Mouse (Mus musculus): ENCODE results near the gene Gm10188. TPM values are rescaled to one million over a fixed set of nuclear protein-coding genes. Genes with fewer than 3 reads are reported as not detected.

Gm10188 gene
- polyA plus RNA-seq, 1 experiment: not detected

- Histone ChIP-seq H3K27me3 (ENCODE audit: control insufficient read depth, insufficient read depth, low read length) (no peaks in the 10 kb centered on the region), H3K4me1 (ENCODE audit: control insufficient read depth, insufficient read depth, insufficient read length, low read length) (no peaks in the 10 kb centered on the region), H3K36me3 (ENCODE audit: control insufficient read depth, insufficient read depth, low read length) (no peaks in the 10 kb centered on the region), H3K4me3 (ENCODE audit: low read depth, low read length) (no peak overlapping the region), H3K27ac (ENCODE audit: insufficient read depth, low read depth, low read length) (no peak overlapping the region)
- TF ChIP-seq CTCF (IDR thresholded peaks at IDR 0.05; ENCODE audit: extremely low read depth, insufficient read length, insufficient replicate concordance, low read depth, low read length) (no peak), POLR2A (IDR thresholded peaks at IDR 0.05; ENCODE audit: low read depth, low read length) (no peak)
- WGBS: 59% methylated on average over 4 of the region's 4 CpGs
Measured at GRCm38 (mm10) chr1:132246641-132247040, 17.1 kb upstream of the Gm10188 start.

GRCm38 (mm10) chr1:132246137-132246536 lies 16.6 kb upstream of the Gm10188 start:
- no peaks in the 10 kb centered on the region for H3K36me3 ChIP-seq (ENCODE audit: control insufficient read depth, insufficient read depth, low read length)

GRCm38 (mm10) chr1:132245010-132245409 lies 15.4 kb upstream of the Gm10188 start:
- no peak overlapping the region for H3K4me3 ChIP-seq (ENCODE audit: low read depth, low read length)

More at GRCm38 (mm10) chr1:132246137-132246536, 16.6 kb upstream of the Gm10188 start:
- H3K27me3 ChIP-seq (ENCODE audit: control insufficient read depth, insufficient read depth, low read length): no peaks in the 10 kb centered on the region
- H3K4me3 ChIP-seq (ENCODE audit: low read depth, low read length): no peak overlapping the region
- no peak for TF ChIP-seq POLR2A (IDR thresholded peaks at IDR 0.05; ENCODE audit: low read depth, low read length)
- TF ChIP-seq CTCF (IDR thresholded peaks at IDR 0.05; ENCODE audit: extremely low read depth, insufficient read length, insufficient replicate concordance, low read depth, low read length): no peak
- H3K4me1 ChIP-seq (ENCODE audit: control insufficient read depth, insufficient read depth, insufficient read length, low read length): no peaks in the 10 kb centered on the region
- H3K27ac ChIP-seq (ENCODE audit: insufficient read depth, low read depth, low read length): no peak overlapping the region
- 67% methylated on average over 6 of the region's 6 CpGs for WGBS

GRCm38 (mm10) chr1:132237585-132238159 lies 8.1 kb upstream of the Gm10188 start:
- Histone ChIP-seq H3K27me3 (ENCODE audit: control insufficient read depth, insufficient read depth, low read length) (no peaks in the 10 kb centered on the region), H3K4me3 (ENCODE audit: low read depth, low read length) (no peak overlapping the region), H3K4me1 (ENCODE audit: control insufficient read depth, insufficient read depth, insufficient read length, low read length) (no peaks in the 10 kb centered on the region), H3K27ac (ENCODE audit: insufficient read depth, low read depth, low read length) (no peak overlapping the region), H3K36me3 (ENCODE audit: control insufficient read depth, insufficient read depth, low read length) (no peaks in the 10 kb centered on the region)
- TF ChIP-seq POLR2A (IDR thresholded peaks at IDR 0.05; ENCODE audit: low read depth, low read length) (no peak), CTCF (IDR thresholded peaks at IDR 0.05; ENCODE audit: extremely low read depth, insufficient read length, insufficient replicate concordance, low read depth, low read length) (peak; percentile 77; the same call in 1 of the 2 replicates)
- WGBS: 18% methylated on average over 6 of the region's 6 CpGs

More at GRCm38 (mm10) chr1:132245010-132245409, 15.4 kb upstream of the Gm10188 start:
- Histone ChIP-seq H3K27ac (ENCODE audit: insufficient read depth, low read depth, low read length) (no peak overlapping the region), H3K36me3 (ENCODE audit: control insufficient read depth, insufficient read depth, low read length) (no peaks in the 10 kb centered on the region), H3K27me3 (ENCODE audit: control insufficient read depth, insufficient read depth, low read length) (no peaks in the 10 kb centered on the region), H3K4me1 (ENCODE audit: control insufficient read depth, insufficient read depth, insufficient read length, low read length) (no peaks in the 10 kb centered on the region)
- 73% methylated on average over 5 of the region's 5 CpGs for WGBS
- TF ChIP-seq POLR2A (IDR thresholded peaks at IDR 0.05; ENCODE audit: low read depth, low read length): no peak

- H3K27ac ChIP-seq (ENCODE audit: insufficient read depth, low read depth, low read length): no peak overlapping the region
- TF ChIP-seq POLR2A (IDR thresholded peaks at IDR 0.05; ENCODE audit: low read depth, low read length) (no peak), CTCF (IDR thresholded peaks at IDR 0.05; ENCODE audit: extremely low read depth, insufficient read length, insufficient replicate concordance, low read depth, low read length) (no peak)
- WGBS: 68% methylated on average over 9 of the region's 9 CpGs
- no peaks in the 10 kb centered on the region for H3K4me1 ChIP-seq (ENCODE audit: control insufficient read depth, insufficient read depth, insufficient read length, low read length)
- H3K36me3 ChIP-seq (ENCODE audit: control insufficient read depth, insufficient read depth, low read length): no peaks in the 10 kb centered on the region
- H3K4me3 ChIP-seq (ENCODE audit: low read depth, low read length): no peak overlapping the region
- H3K27me3 ChIP-seq (ENCODE audit: control insufficient read depth, insufficient read depth, low read length): no peaks in the 10 kb centered on the region
Measured at GRCm38 (mm10) chr1:132234757-132235273, 5.2 kb upstream of the Gm10188 start.

- H3K4me1 ChIP-seq (ENCODE audit: control insufficient read depth, insufficient read depth, insufficient read length, low read length): no peaks in the 10 kb centered on the region
- TF ChIP-seq POLR2A (IDR thresholded peaks at IDR 0.05; ENCODE audit: low read depth, low read length) (no peak), CTCF (IDR thresholded peaks at IDR 0.05; ENCODE audit: extremely low read depth, insufficient read length, insufficient replicate concordance, low read depth, low read length) (peak; percentile 48; the same call in 1 of the 2 replicates)
- no peak overlapping the region for H3K27ac ChIP-seq (ENCODE audit: insufficient read depth, low read depth, low read length)
- H3K36me3 ChIP-seq (ENCODE audit: control insufficient read depth, insufficient read depth, low read length): no peaks in the 10 kb centered on the region
- WGBS: 19% methylated on average over 12 of the region's 12 CpGs
- no peak overlapping the region for H3K4me3 ChIP-seq (ENCODE audit: low read depth, low read length)
- no peaks in the 10 kb centered on the region for H3K27me3 ChIP-seq (ENCODE audit: control insufficient read depth, insufficient read depth, low read length)
Measured at GRCm38 (mm10) chr1:132233566-132233965, 4.0 kb upstream of the Gm10188 start.

GRCm38 (mm10) chr1:132231470-132232274 lies 2.1 kb upstream of the Gm10188 start:
- 62% methylated on average over 7 of the region's 7 CpGs for WGBS
- H3K27ac ChIP-seq (ENCODE audit: insufficient read depth, low read depth, low read length): no peak overlapping the region
- H3K27me3 ChIP-seq (ENCODE audit: control insufficient read depth, insufficient read depth, low read length): no peaks in the 10 kb centered on the region
- H3K4me3 ChIP-seq (ENCODE audit: low read depth, low read length): no peak overlapping the region
- H3K36me3 ChIP-seq (ENCODE audit: control insufficient read depth, insufficient read depth, low read length): no peaks in the 10 kb centered on the region
- no peaks in the 10 kb centered on the region for H3K4me1 ChIP-seq (ENCODE audit: control insufficient read depth, insufficient read depth, insufficient read length, low read length)
- TF ChIP-seq CTCF (IDR thresholded peaks at IDR 0.05; ENCODE audit: extremely low read depth, insufficient read length, insufficient replicate concordance, low read depth, low read length) (no peak), POLR2A (IDR thresholded peaks at IDR 0.05; ENCODE audit: low read depth, low read length) (no peak)

Data from small intestine, adult 2 months (tissue).